Mouse (Mus musculus) mature B cell (primary cell): ENCODE results near the gene Ppp1r9a.
"Not testable (repeated sequence)": the region's sequence is repeated elsewhere in the genome, so short reads cannot be mapped to it uniquely, and the experiment has no call there.

Experiments used
- in situ Hi-C: fragments of 300-500 bp; cut with MboI; formaldehyde crosslinking; loops from 2 replicates; pipeline ENCODE4 v1.14.3; 2019

Ppp1r9a gene

DNA sequence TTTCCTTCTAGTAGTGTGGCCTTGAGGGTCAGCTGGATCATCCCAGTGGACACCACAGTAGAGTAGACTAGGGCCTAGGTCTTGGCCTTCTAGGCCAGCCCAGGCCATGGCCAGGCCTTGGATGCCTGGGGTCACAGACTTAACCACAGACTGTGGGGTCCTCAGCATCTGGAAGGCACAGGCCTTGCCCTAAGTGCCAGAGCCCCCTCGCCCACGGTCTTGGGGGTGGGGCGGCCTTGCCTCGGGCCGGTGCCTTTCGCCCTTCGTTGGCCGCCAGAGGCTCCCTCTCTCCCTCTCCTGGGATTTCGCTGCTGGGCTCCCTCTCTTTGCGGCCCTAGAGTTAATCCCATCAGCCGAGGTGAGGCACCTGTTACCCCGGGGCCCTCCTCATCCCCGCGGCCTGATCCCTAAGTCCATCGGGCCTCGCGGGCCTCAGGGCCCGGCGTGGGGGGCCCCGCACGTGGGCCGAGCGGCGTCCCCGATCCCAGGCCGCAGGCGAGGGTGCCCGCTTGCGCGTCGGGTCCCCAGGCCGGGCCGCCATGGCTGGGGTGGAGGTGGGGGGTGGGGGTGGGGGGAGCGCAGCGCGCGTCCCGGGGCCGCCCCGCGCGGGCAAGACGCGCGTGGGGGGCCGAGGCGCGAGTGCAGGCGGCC is at the start of gene Ppp1r9a:
Gene Ppp1r9a, plus strand, starts transcription at position 244 of the 651 bp plus-strand sequence.
- in situ Hi-C loops: no loop called here

DNA sequence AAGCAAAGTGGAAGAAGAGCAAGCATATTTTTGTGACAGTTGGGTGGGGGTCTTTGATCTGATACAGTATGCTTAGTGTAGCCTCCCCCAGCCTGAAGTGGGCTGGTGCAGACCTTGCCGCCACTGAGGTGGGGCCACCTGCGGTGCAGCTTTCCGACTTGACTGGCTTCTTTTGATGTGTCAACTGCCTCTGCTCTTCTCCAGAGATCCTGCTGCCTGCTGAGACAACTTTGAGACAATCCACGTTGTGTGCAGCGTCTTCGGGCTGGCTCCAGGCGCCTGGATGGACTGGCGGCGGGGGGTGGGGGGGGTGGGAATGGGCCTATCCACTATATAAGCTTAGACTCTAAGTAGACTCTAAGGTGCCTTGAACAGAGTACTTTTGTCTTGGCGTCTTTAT is 47.5 kb upstream of the Ppp1r9a start:
- in situ Hi-C loops: no loop called here

DNA sequence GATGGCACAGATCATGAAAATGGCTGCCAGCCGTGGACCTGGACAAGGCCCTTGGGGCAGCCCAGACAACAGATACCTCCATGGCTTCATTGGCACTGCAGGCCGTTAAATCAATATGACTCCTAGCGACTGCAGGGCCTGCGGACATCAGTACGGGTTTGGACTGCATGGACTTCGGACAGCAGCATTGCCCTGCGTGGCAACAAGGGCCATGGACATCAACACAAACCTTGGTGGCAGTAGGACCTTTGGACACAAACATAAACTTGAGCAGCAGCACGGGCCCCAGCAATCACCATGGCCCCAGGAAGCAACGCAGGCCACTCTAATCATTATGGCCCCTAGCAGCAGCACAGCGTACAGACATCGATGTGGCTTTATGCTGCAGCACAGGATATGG is 45.8 kb upstream of the Ppp1r9a start:
- in situ Hi-C loops: no loop called here

DNA sequence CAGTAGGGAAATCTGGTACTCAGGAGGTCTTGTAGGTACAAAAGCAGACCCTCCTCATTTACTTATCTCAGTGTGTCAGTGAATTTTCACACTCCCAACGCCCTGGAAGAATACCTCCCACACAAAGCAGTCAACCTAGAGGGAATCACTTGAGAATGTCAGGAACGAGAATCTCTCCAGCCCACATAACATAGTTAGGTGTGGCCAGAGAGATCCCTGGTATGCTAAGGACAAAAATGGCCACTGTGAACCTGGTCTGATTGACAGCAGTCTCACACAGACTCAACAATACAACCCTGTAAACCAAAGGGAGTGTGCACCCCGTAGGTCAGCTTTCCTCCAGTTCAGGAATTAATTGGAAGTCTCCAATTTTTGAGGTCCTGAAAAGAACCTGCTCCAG is 18.4 kb upstream of the Ppp1r9a start:
- in situ Hi-C loops: no loop called here

DNA sequence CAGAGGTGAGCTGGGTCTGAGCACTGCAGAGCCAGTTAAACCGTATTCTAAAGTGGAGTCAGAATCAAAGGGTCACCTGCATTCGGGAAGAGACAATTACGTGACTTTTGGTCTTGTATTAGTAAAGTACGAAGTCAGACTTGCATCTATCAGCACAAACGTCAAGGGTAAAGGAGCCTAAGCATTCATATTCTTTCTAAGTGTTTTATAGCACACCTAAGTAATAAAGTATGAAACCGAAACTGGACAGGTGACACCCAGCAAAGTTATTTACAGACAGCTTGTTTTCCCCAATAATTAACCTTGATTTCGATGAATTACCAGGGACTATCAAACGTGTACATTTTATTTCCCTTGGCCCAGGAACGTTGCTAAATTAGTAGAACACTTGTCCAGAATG is 13.2 kb upstream of the Ppp1r9a start:
- in situ Hi-C loops: no loop called here

DNA sequence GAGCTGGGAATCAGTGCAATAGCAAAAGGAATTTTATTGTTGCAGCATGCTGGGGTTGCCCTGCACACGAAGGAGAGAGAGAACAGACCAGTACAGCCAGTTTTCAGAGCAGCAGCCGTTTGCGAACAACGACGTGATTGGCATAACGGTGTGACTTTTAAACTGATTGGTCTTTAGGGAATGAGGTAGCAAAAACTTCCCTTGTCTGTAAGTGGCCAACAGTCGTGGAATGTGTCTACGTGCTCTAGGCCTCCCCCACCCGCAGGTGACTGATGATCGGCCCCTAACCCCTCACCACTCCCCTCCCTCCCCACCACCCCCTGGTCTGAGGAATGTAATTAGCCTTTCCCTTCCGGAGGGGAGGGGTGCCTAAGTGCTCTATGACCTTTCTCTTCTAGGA is 10.3 kb upstream of the Ppp1r9a start:
- in situ Hi-C loops: no loop called here

- in situ Hi-C loops: not testable (repeated sequence)
Measured at GRCm38 (mm10) chr6:4893312-4893711, 9.4 kb upstream of the Ppp1r9a start.

DNA sequence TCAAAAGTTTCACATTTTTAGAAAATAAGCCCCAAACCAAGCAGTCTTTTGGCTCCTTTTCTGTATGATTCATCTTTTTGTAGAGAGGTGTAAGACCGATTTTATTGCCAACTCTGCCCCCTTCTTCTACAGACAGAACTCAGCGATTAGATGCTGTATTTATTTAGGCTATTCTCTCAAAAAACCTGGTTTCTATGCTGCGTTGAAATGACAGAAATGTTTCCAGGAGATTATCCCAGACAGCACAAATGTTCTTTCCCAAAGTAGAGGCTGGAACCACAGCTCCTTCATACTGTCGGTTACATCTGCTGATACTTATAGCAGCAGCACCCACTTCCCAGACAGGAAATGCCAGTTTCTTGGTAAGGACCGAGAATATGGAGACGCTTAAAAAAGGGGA is 2.8 kb upstream of the Ppp1r9a start:
- in situ Hi-C loops: no loop called here

DNA sequence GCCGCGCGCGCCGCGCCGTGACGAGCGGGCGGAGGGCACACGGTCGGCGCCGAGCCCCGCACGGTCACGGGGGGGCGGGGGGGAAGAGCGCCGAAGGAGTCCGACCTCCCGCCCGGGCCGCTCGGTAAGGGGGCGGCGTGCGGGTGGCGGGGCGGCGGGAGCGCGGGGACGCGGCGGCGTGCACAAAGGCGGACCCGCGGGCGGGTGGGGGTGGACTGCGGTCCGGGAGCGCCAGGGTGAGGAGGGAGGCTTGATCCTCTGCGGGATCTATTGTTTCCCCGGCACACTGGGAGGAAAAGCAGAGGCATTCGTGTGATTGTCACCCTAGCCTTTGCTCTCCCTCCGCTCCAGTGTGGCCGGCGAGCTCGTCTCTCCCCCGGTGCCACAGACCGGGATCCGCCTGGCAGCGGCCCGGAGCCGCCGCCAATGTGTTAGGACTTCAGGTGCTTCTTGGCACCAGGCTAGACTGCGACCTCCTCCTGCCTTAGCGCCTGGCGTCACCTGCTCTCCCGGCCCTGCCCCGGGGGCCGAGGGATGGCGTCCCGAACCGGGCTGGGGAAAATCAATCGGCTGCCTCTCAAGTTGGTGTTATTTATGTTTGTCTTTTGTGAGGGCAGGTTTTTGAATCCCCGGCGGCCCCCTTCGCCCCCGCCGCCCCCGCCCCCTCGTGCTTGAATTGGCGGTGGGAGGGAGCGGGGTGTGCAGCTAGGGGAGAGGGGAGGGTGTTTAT is 773 bp downstream of the Ppp1r9a start:
- in situ Hi-C loops: no loop called here

- in situ Hi-C loops: no loop called here
Measured at GRCm38 (mm10) chr6:4904055-4904450, 1.3 kb downstream of the Ppp1r9a start.

DNA sequence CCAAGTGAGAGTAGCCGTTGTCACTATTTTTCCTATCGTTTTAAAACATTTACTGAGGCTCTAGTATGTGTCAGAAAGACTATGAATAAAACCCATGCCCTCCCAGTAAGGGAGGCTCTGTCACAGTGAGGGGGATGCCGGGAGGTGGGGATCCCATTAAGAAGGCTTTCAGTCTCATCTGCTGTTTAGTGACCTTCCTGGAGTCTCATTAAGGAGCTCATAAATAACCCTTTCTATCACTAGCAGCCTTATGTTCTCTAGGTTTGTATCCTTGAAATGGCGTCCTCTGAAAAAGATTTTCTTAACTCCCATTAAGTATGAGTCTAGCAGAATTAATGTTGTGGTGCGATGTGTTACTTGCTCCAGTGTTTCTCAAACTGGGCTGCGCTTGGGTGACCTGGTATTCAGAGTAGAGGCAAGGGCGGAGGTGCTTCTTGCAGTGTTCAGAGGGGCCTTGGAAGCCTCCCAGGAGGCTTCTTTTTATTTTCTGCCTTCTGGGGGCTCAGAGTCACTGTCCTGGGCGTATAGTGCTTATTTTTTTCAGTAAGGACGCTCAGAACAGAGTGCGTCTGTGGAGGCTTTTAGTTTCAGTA is 7.4 kb downstream of the Ppp1r9a start:
- in situ Hi-C loops: no loop called here

DNA sequence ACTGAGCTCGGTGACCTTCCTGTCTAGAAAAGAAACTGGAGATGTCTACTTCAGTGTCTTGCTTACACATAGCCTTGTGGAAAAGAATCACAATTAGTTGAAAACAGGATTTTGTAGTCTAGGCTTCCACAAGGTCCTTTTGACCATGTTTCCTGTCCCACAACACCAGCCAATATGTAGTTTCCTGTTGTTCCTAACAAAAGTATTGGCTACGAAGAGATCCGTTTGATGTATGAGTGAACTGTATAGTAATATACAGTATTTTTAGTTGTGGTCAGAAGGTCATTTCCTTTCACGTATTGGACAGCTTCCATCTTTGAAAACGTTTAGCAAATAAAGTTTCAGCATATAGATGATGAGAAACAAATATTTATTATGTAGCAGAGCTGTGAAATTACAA is 15.8 kb downstream of the Ppp1r9a start:
- in situ Hi-C loops: no loop called here

GRCm38 (mm10) chr6:4923791-4924190 is 21.1 kb downstream of the Ppp1r9a start:
- in situ Hi-C loops: not testable (repeated sequence)

DNA sequence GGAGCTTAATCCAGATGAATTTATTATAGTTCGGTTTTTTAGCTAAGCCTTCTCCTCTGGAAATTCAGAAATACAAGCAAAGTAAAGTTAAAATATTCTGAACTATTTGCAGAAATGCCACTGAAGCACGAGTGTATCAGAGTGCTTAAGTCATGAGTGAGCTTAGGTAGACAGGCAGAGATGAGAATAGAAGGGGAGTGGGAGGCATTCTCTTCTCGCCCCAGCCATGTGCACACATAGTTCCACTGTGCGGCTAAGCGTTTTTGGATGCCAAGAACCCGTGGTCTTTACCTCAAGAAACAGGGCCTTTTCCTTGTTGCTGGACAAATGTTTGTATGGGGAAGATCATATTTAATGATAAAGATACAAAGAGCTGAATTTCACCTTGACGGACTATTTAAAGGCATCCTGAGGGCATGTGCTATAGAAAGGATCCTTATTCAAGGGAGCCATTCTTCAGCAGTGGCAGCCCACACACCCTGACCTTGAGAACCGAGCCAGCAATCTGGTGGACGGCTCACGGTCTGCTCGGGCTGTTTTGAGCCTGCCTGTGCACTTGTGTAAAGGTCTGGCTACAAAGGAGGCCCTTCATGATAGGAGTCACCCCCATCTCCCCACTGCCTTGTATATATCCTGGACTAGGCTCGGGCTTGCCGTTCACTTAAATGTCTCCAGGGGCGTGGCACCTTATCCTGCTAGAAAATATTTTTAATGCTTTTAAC is 23.4 kb downstream of the Ppp1r9a start:
- in situ Hi-C loops: no loop called here

GRCm38 (mm10) chr6:4930321-4930720 is 27.6 kb downstream of the Ppp1r9a start:
- in situ Hi-C loops: no loop called here

DNA sequence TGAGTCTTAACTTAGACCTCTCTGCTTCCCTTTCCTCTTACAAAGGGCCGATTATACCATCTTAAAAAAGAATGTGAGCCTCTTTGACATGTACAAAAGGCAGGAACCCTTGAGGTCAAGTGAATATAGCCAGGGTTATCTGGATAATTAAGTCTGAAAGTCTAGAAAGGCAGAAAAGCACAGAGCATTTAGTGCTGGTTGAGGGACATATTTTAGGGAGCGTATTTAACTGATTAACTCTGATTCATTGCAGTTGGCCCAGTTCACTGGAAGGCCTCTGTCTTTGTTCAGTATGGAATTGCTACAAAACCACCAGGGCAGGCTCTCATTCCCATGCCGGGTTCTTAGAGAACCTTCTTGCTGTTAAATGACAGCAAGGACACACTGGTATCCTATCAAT is 36.2 kb downstream of the Ppp1r9a start:
- in situ Hi-C loops: no loop called here

- in situ Hi-C loops: no loop called here
Measured at GRCm38 (mm10) chr6:4940086-4940485, 37.4 kb downstream of the Ppp1r9a start.

- in situ Hi-C loops: no loop called here
Measured at GRCm38 (mm10) chr6:4940639-4941038, 37.9 kb downstream of the Ppp1r9a start.

GRCm38 (mm10) chr6:4943821-4944220 is 41.1 kb downstream of the Ppp1r9a start:
- in situ Hi-C loops: no loop called here

GRCm38 (mm10) chr6:4948056-4948455 is 45.3 kb downstream of the Ppp1r9a start:
- in situ Hi-C loops: no loop called here

- in situ Hi-C loops: no loop called here
Measured at GRCm38 (mm10) chr6:4949701-4950100, 47.0 kb downstream of the Ppp1r9a start.

GRCm38 (mm10) chr6:4953028-4953719 is 50.5 kb downstream of the Ppp1r9a start:
- in situ Hi-C loops: no loop called here
